Mouse (Mus musculus): ENCODE results near the gene Pqlc3. TPM values are rescaled to one million over a fixed set of nuclear protein-coding genes. Genes with fewer than 3 reads are reported as not detected.
A peak's percentile ranks its signal among the peaks of the same experiment; 100 is the strongest.

Gene Pqlc3
- total and polyA plus RNA-seq, 3 experiments, result 2.6 to 13.6 (median 2.8) TPM

- intact Hi-C loops (cut with DNase I), result no loop called here
- H3K27ac ChIP-seq, result no peak overlapping the region
- H3K9ac ChIP-seq (ENCODE audit: low read depth, low read length), result no peak overlapping the region
- H3K36me3 ChIP-seq (ENCODE audit: control insufficient read depth, insufficient read depth, low read length), result peaks cover 8% of the 10 kb centered on the region
- no peaks in the 10 kb centered on the region for H3K79me2 ChIP-seq (replicated peaks; ENCODE audit: control insufficient read depth, insufficient read depth, low read length)
- DNase-seq, result no peak
- H3K4me3 ChIP-seq, result no peak overlapping the region
- H3K27me3 ChIP-seq (ENCODE audit: control insufficient read depth, insufficient read depth, low read length), result no peaks in the 10 kb centered on the region
- TF ChIP-seq CTCF (IDR thresholded peaks at IDR 0.05), result peak; percentile 12; the same call in 1 of the 2 replicates
- no peak for TF ChIP-seq EP300 (IDR thresholded peaks at IDR 0.05; ENCODE audit: insufficient read depth, low read depth, low read length)
- TF ChIP-seq POLR2A (IDR thresholded peaks at IDR 0.05; ENCODE audit: insufficient read depth, low read depth, low read length), result no peak
- WGBS, result 87% methylated on average over 1 of the region's 1 CpGs
- no peaks in the 10 kb centered on the region for H3K4me1 ChIP-seq (ENCODE audit: control insufficient read depth, insufficient read depth, low read length)
These were observed 14.4 kb downstream of the Pqlc3 start for GRCm38 (mm10) chr12:16985778-16986177.

- Histone ChIP-seq H3K4me3 (no peak overlapping the region), H3K79me2 (replicated peaks; ENCODE audit: control insufficient read depth, insufficient read depth, low read length) (no peaks in the 10 kb centered on the region), H3K9ac (ENCODE audit: low read depth, low read length) (no peak overlapping the region), H3K4me1 (ENCODE audit: control insufficient read depth, insufficient read depth, low read length) (no peaks in the 10 kb centered on the region), H3K36me3 (ENCODE audit: control insufficient read depth, insufficient read depth, low read length) (peaks cover 19% of the 10 kb centered on the region), H3K27me3 (ENCODE audit: control insufficient read depth, insufficient read depth, low read length) (no peaks in the 10 kb centered on the region), H3K27ac (no peak overlapping the region)
- intact Hi-C loops (cut with DNase I), result no loop called here
- TF ChIP-seq CTCF (IDR thresholded peaks at IDR 0.05), result no peak
- no peak for TF ChIP-seq EP300 (IDR thresholded peaks at IDR 0.05; ENCODE audit: insufficient read depth, low read depth, low read length)
- TF ChIP-seq POLR2A (IDR thresholded peaks at IDR 0.05; ENCODE audit: insufficient read depth, low read depth, low read length), result no peak
- no peak for DNase-seq
These were observed 23.1 kb downstream of the Pqlc3 start for GRCm38 (mm10) chr12:16977120-16977519.

- Histone ChIP-seq H3K4me3 (no peak overlapping the region), H3K9ac (ENCODE audit: low read depth, low read length) (no peak overlapping the region), H3K27ac (no peak overlapping the region), H3K79me2 (replicated peaks; ENCODE audit: control insufficient read depth, insufficient read depth, low read length) (no peaks in the 10 kb centered on the region), H3K4me1 (ENCODE audit: control insufficient read depth, insufficient read depth, low read length) (no peaks in the 10 kb centered on the region), H3K27me3 (ENCODE audit: control insufficient read depth, insufficient read depth, low read length) (no peaks in the 10 kb centered on the region), H3K36me3 (ENCODE audit: control insufficient read depth, insufficient read depth, low read length) (no peaks in the 10 kb centered on the region; the same call in none of the 2 replicates)
- TF ChIP-seq CTCF (IDR thresholded peaks at IDR 0.05) (no peak), EP300 (IDR thresholded peaks at IDR 0.05; ENCODE audit: insufficient read depth, low read depth, low read length) (no peak)
- no peak for DNase-seq
- intact Hi-C loops (cut with DNase I), result no loop called here
- WGBS, result 97% methylated on average over 2 of the region's 2 CpGs
These were observed 33.4 kb downstream of the Pqlc3 start for GRCm38 (mm10) chr12:16966811-16967210.

- H3K4me3 ChIP-seq, result no peak overlapping the region
- H3K27ac ChIP-seq, result no peak overlapping the region
- no peak for TF ChIP-seq EP300 (IDR thresholded peaks at IDR 0.05; ENCODE audit: insufficient read depth, low read depth, low read length)
- no peaks in the 10 kb centered on the region for H3K79me2 ChIP-seq (replicated peaks; ENCODE audit: control insufficient read depth, insufficient read depth, low read length)
- H3K27me3 ChIP-seq (ENCODE audit: control insufficient read depth, insufficient read depth, low read length), result no peaks in the 10 kb centered on the region
- no peak overlapping the region for H3K9ac ChIP-seq (ENCODE audit: low read depth, low read length)
- 85% methylated on average over 2 of the region's 2 CpGs for WGBS
- DNase-seq, result no peak
- no peaks in the 10 kb centered on the region for H3K4me1 ChIP-seq (ENCODE audit: control insufficient read depth, insufficient read depth, low read length)
- H3K36me3 ChIP-seq (ENCODE audit: control insufficient read depth, insufficient read depth, low read length), result peaks cover 4% of the 10 kb centered on the region
- intact Hi-C loops (cut with DNase I), result no loop called here
These were observed 36.9 kb downstream of the Pqlc3 start for GRCm38 (mm10) chr12:16963354-16963753.

GRCm38 (mm10) chr12:16958851-16959250, 41.4 kb downstream of the Pqlc3 start:
- Histone ChIP-seq H3K27me3 (ENCODE audit: control insufficient read depth, insufficient read depth, low read length) (no peaks in the 10 kb centered on the region), H3K27ac (no peak overlapping the region), H3K4me3 (no peak overlapping the region), H3K9ac (ENCODE audit: low read depth, low read length) (no peak overlapping the region), H3K36me3 (ENCODE audit: control insufficient read depth, insufficient read depth, low read length) (peaks cover 9% of the 10 kb centered on the region), H3K4me1 (ENCODE audit: control insufficient read depth, insufficient read depth, low read length) (no peaks in the 10 kb centered on the region), H3K79me2 (replicated peaks; ENCODE audit: control insufficient read depth, insufficient read depth, low read length) (no peaks in the 10 kb centered on the region)
- 59% methylated on average over 1 of the region's 1 CpGs for WGBS
- intact Hi-C loops (cut with DNase I), result loop anchor here (5.0 kb wide), 1 partner anchor 132 kb away; no protein-coding TSS in a partner anchor
- DNase-seq, result no peak
- TF ChIP-seq POLR2A (IDR thresholded peaks at IDR 0.05; ENCODE audit: insufficient read depth, low read depth, low read length) (no peak), CTCF (IDR thresholded peaks at IDR 0.05) (peak; percentile 61), EP300 (IDR thresholded peaks at IDR 0.05; ENCODE audit: insufficient read depth, low read depth, low read length) (no peak)

GRCm38 (mm10) chr12:16948239-16948638, 52.0 kb downstream of the Pqlc3 start:
- Histone ChIP-seq H3K79me2 (replicated peaks; ENCODE audit: control insufficient read depth, insufficient read depth, low read length) (no peaks in the 10 kb centered on the region), H3K36me3 (ENCODE audit: control insufficient read depth, insufficient read depth, low read length) (0 out of 2 replicates have a peak, but pooled peaks cover 2% of the 10 kb centered on the region), H3K4me3 (no peak overlapping the region), H3K27me3 (ENCODE audit: control insufficient read depth, insufficient read depth, low read length) (no peaks in the 10 kb centered on the region), H3K9ac (ENCODE audit: low read depth, low read length) (no peak overlapping the region), H3K4me1 (ENCODE audit: control insufficient read depth, insufficient read depth, low read length) (no peaks in the 10 kb centered on the region), H3K27ac (no peak overlapping the region)
- intact Hi-C loops (cut with DNase I), result no loop called here
- WGBS, result 82% methylated on average over 6 of the region's 6 CpGs
- DNase-seq, result no peak
- TF ChIP-seq POLR2A (IDR thresholded peaks at IDR 0.05; ENCODE audit: insufficient read depth, low read depth, low read length), result no peak
- TF ChIP-seq EP300 (IDR thresholded peaks at IDR 0.05; ENCODE audit: insufficient read depth, low read depth, low read length), result no peak
- no peak for TF ChIP-seq CTCF (IDR thresholded peaks at IDR 0.05)

All from heart, adult 2 months (tissue).